Mouse (Mus musculus): ENCODE measurements around the gene Fgf23.

The Fgf23 gene

DNA sequence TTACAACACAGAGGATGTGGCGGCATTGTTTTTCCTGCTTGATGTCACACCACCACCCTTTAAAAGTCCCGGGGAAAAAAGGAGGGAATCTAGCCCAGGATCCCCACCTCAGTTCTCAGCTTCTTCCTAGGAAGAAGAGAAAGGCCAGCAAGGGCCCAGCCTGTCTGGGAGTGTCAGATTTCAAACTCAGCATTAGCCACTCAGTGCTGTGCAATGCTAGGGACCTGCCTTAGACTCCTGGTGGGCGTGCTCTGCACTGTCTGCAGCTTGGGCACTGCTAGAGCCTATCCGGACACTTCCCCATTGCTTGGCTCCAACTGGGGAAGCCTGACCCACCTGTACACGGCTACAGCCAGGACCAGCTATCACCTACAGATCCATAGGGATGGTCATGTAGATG, at the start of gene Fgf23:
Gene Fgf23 (plus strand): TSS at position 86 of the 400 bp plus-strand sequence.
- no peak for DNase-seq (ENCODE audit: low spot score)

GRCm38 (mm10) chr6:127024836-127025235, 47.9 kb upstream of the Fgf23 start:
- no peak for DNase-seq (ENCODE audit: low spot score)

DNA sequence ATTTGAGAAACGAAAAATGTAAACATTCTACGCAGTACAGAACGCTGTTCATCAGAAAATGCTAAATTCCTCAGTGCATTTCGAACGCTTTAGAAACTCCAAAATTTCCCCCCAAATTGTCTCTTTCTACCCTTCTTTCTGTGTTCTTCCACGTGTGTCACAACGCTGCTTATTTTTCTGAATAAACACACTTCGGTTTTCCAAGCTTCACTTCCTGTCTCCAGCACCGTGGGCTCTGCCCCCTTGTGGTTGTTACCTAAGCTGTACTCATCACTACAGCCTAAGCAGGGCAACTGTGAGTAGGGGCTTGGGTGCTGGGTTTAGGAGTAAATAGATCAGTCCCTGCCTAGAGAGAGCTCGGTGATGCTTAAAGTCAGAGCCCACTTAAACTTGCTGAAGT, 37.9 kb upstream of the Fgf23 start:
- no peak for DNase-seq (ENCODE audit: low spot score)

GRCm38 (mm10) chr6:127044909-127045308, 27.8 kb upstream of the Fgf23 start:
- no peak for DNase-seq (ENCODE audit: low spot score)

GRCm38 (mm10) chr6:127050847-127051246, 21.9 kb upstream of the Fgf23 start:
- no peak for DNase-seq (ENCODE audit: low spot score)

DNA sequence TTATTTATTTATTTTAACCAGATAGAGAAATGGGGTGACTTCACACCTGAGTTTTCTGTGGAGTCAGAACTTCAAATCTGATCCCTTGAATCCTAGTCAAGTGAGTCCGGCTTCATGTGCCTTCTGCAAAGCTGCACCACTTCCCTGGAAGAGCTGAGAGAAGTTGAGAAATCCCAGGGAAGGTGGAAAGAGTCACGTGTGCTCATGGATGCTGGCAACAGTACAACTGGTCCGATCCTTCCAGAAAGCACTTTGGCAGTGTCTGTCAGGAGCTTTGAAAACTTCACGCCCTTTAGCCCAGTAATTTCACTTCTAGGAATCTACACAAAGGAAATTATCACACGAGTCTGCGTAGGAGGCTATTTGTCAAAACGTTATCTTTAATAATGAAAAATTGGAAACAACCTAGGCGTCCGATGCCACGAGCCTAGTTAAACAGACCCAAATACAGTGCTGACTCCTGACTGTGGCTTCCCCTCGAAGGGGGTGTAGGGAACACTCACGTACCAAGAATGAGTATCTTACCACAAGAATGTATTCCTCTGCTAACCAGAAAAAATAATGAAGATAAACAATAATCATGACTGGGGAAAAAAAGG, 15.6 kb upstream of the Fgf23 start:
- no peak for DNase-seq (ENCODE audit: low spot score)

DNA sequence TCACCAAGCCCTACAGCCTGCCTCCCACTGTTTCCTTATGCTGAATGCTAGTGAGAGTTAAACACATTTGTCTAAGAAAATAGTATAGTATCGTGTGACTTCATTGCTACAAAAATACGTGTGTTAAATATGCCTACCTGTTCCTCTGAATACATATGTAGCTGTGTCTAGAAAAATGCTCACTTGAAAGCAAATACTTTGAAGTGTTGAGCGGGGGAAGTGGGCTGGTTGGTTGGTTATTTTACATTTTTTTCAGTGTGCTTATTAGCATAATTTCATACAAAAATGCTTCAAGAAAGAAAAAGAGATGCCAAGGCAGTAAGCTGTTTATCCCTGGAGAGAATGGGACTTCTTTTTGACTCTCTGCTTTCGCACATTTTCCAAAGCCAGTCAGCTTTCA, 12.7 kb upstream of the Fgf23 start:
- no peak for DNase-seq (ENCODE audit: low spot score)

DNA sequence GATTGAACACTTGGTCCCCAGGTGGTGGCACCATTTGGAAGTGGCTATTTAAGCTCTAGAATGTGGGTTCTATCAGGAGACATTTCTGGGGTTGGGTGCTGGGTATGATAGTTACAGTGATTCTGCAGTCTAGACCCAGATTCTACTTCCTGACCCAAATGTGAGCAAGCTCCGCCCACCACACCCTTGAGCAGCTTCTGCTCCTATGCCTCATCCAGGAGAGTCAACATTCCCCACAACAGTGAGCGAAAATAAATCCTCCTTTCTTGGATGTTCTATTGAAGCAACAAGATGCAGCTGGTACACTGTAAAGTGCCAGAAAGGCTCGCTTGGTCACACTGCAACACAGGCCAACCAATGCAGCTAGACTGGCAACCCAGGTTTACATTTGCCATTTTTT, 8.8 kb upstream of the Fgf23 start:
- no peak for DNase-seq (ENCODE audit: low spot score)

GRCm38 (mm10) chr6:127064815-127065214, 7.9 kb upstream of the Fgf23 start:
- DNase-seq (ENCODE audit: low spot score), result no peak

DNA sequence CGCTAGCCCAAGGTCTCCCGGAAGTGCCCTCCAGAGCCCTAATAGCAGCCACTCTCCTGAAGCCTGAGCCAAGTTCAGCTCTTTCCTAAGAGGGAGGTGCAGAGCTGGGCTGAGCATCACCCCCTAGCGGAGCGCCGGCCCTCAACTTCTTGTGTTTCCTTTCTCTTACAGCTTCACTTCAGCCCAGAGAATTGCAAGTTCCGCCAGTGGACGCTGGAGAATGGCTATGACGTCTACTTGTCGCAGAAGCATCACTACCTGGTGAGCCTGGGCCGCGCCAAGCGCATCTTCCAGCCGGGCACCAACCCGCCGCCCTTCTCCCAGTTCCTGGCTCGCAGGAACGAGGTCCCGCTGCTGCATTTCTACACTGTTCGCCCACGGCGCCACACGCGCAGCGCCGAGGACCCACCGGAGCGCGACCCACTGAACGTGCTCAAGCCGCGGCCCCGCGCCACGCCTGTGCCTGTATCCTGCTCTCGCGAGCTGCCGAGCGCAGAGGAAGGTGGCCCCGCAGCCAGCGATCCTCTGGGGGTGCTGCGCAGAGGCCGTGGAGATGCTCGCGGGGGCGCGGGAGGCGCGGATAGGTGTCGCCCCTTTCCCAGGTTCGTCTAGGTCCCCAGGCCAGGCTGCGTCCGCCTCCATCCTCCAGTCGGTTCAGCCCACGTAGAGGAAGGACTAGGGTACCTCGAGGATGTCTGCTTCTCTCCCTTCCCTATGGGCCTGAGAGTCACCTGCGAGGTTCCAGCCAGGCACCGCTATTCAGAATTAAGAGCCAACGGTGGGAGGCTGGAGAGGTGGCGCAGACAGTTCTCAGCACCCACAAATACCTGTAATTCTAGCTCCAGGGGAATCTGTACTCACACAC, 7.4 kb downstream of the Fgf23 start:
- no peak for DNase-seq (ENCODE audit: low spot score)

- no peak for DNase-seq (ENCODE audit: low spot score)
These were observed 9.1 kb downstream of the Fgf23 start for GRCm38 (mm10) chr6:127081820-127082219.

DNA sequence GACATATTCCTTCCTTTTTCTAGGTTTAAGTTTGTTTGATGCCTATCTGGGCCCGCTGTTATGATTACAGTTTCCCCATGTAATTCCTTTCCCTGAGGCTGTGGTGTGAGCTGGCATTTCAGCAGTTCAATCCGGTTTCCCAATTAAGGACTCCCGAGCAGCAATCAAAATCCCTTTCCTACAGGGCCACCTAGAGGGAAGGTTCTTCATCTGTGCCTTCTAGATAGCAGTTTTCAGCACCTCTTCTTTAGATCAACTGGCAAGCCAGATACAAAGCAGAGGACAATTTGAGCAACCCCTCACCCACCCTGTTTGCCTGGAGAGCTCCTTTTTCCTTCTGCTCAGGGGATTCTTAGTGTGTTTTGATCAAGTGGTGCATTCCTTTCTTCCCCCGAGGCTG, 14.0 kb downstream of the Fgf23 start:
- no peak for DNase-seq (ENCODE audit: low spot score)

DNA sequence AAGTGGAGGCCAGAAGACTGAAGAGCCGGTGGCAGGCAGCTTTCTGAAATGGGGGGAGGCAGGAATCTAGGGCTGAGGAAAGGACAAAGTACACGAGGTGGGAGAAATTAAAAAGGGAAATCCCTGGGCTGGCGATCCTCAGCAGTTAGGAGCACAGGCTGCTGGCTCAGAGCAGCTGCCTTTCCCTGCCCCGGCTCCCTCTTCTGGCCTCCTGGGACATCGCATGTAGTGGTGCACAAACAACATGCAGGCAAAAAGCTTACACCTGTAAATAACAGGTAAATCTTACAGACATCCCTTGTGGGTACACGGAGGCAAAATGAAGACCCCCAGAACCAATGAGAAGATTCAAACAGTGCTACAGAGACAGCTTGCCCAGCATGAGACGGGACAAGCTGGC, 21.9 kb downstream of the Fgf23 start:
- DNase-seq (ENCODE audit: low spot score), result no peak

- DNase-seq (ENCODE audit: low spot score), result no peak
These were observed 31.0 kb downstream of the Fgf23 start for GRCm38 (mm10) chr6:127103506-127104275.

- no peak for DNase-seq (ENCODE audit: low spot score)
These were observed 31.8 kb downstream of the Fgf23 start for GRCm38 (mm10) chr6:127104396-127105029.

DNA sequence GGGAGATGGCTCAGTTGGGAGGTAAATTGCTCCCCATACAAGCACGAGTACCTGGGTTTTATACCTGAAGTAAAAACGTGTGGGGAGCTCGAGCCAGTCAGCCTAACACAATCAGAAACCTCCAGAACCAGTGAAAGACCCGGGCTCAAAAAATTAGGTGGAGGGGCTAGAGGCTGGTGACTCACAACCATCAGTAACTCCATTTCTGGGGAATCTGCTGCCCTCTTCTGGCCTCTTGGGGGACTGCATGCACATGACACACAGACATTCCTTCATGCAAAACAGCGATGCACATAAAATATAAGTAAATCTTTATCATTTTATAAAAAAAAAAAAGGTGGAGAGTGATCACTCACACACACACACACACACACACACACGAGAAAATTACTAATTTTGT, 32.4 kb downstream of the Fgf23 start:
- DNase-seq (ENCODE audit: low spot score), result no peak

DNA sequence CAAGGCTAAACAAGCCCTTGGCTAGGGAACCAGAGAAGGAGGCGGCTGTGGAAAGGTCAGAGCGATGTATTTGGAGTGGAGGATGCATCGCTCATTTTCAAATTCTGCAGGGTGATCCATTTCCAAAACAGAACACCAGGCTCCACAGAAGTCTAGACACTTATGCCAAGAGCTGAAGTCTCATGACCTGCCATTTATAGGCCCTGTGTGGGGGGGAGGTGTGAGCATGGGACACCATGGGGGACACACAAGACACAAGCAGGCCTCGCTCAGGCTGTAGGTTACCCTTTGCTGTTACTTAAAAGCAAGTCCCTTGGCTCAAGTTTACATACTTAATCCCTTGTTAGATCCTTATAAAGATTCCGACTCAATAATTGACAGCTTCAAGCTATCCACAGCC, 33.5 kb downstream of the Fgf23 start:
- no peak for DNase-seq (ENCODE audit: low spot score)

GRCm38 (mm10) chr6:127106726-127107125, 34.0 kb downstream of the Fgf23 start:
- DNase-seq (ENCODE audit: low spot score), result no peak

DNA sequence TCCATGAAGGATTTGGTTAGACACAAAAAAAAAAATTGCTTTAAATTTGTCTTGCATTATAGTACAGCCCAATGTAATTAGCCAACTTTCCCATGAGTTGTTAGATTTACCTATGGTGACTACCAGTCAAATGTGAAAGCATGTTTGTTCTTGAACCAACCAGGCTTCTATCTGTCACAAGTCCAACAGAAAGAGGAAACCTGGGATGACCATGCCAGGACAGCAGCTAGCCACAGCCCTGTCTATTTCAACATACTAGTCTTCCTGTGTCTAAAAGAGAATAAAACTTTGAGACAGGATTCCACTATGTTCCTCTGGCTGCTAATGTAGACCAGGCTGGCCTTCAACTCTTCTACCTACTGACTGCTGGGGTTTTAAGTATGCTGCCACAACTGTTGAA, 34.7 kb downstream of the Fgf23 start:
- no peak for DNase-seq (ENCODE audit: low spot score)

- DNase-seq (ENCODE audit: low spot score), result no peak
These were observed 35.8 kb downstream of the Fgf23 start for GRCm38 (mm10) chr6:127108368-127109060.

GRCm38 (mm10) chr6:127109402-127109930, 36.8 kb downstream of the Fgf23 start, which contains the start of gene Tigar:
Gene Tigar (minus strand): TSS chr6:127109557.
- peak; percentile 66 for DNase-seq (ENCODE audit: low spot score)
